Mouse (Mus musculus): Measurements from ENCODE around the gene Gramd1b.
A peak's percentile ranks its signal among the peaks of the same experiment; 100 is the strongest.
"Not testable (repeated sequence)": the region's sequence is repeated elsewhere in the genome, so short reads cannot be mapped to it uniquely, and the experiment has no call there.

Gramd1b gene

GRCm38 (mm10) chr9:40519294-40519693 is 11.9 kb downstream of the Gramd1b start:
- DNase-seq (ENCODE audit: low spot score): no peak

- no peak for DNase-seq (ENCODE audit: low spot score)
Observed at GRCm38 (mm10) chr9:40511970-40512369, 19.2 kb downstream of the Gramd1b start.

GRCm38 (mm10) chr9:40509479-40509878 is 21.7 kb downstream of the Gramd1b start:
- DNase-seq (ENCODE audit: low spot score): no peak

GRCm38 (mm10) chr9:40506576-40506975 is 24.6 kb downstream of the Gramd1b start:
- DNase-seq (ENCODE audit: low spot score): no peak

GRCm38 (mm10) chr9:40505471-40506312 is 25.5 kb downstream of the Gramd1b start:
- DNase-seq (ENCODE audit: low spot score): no peak

- no peak for DNase-seq (ENCODE audit: low spot score)
Observed at GRCm38 (mm10) chr9:40504886-40505285, 26.3 kb downstream of the Gramd1b start.

GRCm38 (mm10) chr9:40500691-40501090 is 30.5 kb downstream of the Gramd1b start:
- DNase-seq (ENCODE audit: low spot score): no peak

GRCm38 (mm10) chr9:40482351-40483084 is 48.7 kb downstream of the Gramd1b start:
- not testable (repeated sequence) for DNase-seq (ENCODE audit: low spot score)

- no peak for DNase-seq (ENCODE audit: low spot score)
Observed at GRCm38 (mm10) chr9:40481271-40481670, 49.9 kb downstream of the Gramd1b start.

GRCm38 (mm10) chr9:40479333-40479732 is 51.9 kb downstream of the Gramd1b start:
- DNase-seq (ENCODE audit: low spot score): peak; percentile 63

GRCm38 (mm10) chr9:40478146-40478900 is 52.9 kb downstream of the Gramd1b start:
- DNase-seq (ENCODE audit: low spot score): no peak

- DNase-seq (ENCODE audit: low spot score): no peak
Observed at GRCm38 (mm10) chr9:40477611-40478010, 53.6 kb downstream of the Gramd1b start.

GRCm38 (mm10) chr9:40476098-40476497 is 55.1 kb downstream of the Gramd1b start:
- DNase-seq (ENCODE audit: low spot score): no peak

GRCm38 (mm10) chr9:40472961-40473510 is 58.1 kb downstream of the Gramd1b start:
- no peak for DNase-seq (ENCODE audit: low spot score)

- DNase-seq (ENCODE audit: low spot score): no peak
Observed at GRCm38 (mm10) chr9:40469403-40470137, 61.6 kb downstream of the Gramd1b start.

- no peak for DNase-seq (ENCODE audit: low spot score)
Observed at GRCm38 (mm10) chr9:40466782-40467181, 64.4 kb downstream of the Gramd1b start.

- DNase-seq (ENCODE audit: low spot score): no peak
Observed at GRCm38 (mm10) chr9:40465596-40465995, 65.6 kb downstream of the Gramd1b start.

- no peak for DNase-seq (ENCODE audit: low spot score)
Observed at GRCm38 (mm10) chr9:40462401-40462800, 68.8 kb downstream of the Gramd1b start.

GRCm38 (mm10) chr9:40460781-40461180 is 70.4 kb downstream of the Gramd1b start:
- DNase-seq (ENCODE audit: low spot score): no peak

GRCm38 (mm10) chr9:40459304-40460280 is 71.6 kb downstream of the Gramd1b start:
- DNase-seq (ENCODE audit: low spot score): no peak
